Mouse (Mus musculus) embryonic facial prominence, embryonic 11.5 days (tissue): ENCODE measurements around the gene Crbn. TPM values are rescaled to one million over a fixed set of nuclear protein-coding genes. Genes with fewer than 3 reads are reported as not detected.

Experiments
- ATAC-seq: fragments of 200-750 bp; cut with Nextera tagmentation; replicated peaks from 2 replicates; pipeline ENCODE4 v1.8.0; 2017; ENCODE audit warnings: low read depth; ENCODE audit not compliant: insufficient number of reproducible peaks, low FRiP score, low TSS enrichment
- DNase-seq: peaks from one replicate; pipeline ENCODE4 v3.0.0-alpha.2; 2015; ENCODE audit warnings: low spot score
- H3K27ac ChIP-seq: fragments of 300-500 bp; sonication (generic); replicated peaks from 2 replicates; pipeline ENCODE4 v1.5.1; 2014; ENCODE audit warnings: mild to moderate bottlenecking, low read depth, low read length, control low read depth
- H3K27me3 ChIP-seq: fragments of 300-500 bp; sonication (generic); 2 replicates; pipeline ENCODE4 v1.6.1; 2014; ENCODE audit warnings: mild to moderate bottlenecking, low read length, moderate library complexity, mixed read lengths; ENCODE audit not compliant: control insufficient read depth, insufficient read depth
- H3K36me3 ChIP-seq: fragments of 300-500 bp; sonication (generic); replicated peaks from 2 replicates; pipeline ENCODE4 v1.6.1; 2014; ENCODE audit warnings: low read depth, mild to moderate bottlenecking, low read length, moderate library complexity, mixed read lengths; ENCODE audit not compliant: control insufficient read depth, insufficient read depth
- H3K4me1 ChIP-seq: fragments of 300-500 bp; sonication (generic); 2 replicates; pipeline ENCODE4 v1.6.1; 2014; ENCODE audit warnings: low read length, mixed read lengths; ENCODE audit not compliant: control insufficient read depth, insufficient read depth
- H3K4me2 ChIP-seq: fragments of 300-500 bp; sonication (generic); 2 replicates; pipeline ENCODE4 v1.6.1; 2014; ENCODE audit warnings: low read depth, mild to moderate bottlenecking, control low read depth, low read length, moderate library complexity
- H3K4me3 ChIP-seq: fragments of 300-500 bp; sonication (generic); 2 replicates; pipeline ENCODE4 v1.5.1; 2014; ENCODE audit warnings: low read depth, low read length, control low read depth
- H3K9ac ChIP-seq: fragments of 300-500 bp; sonication (generic); replicated peaks from 2 replicates; pipeline ENCODE4 v1.6.1; 2014; ENCODE audit warnings: mild to moderate bottlenecking, control low read depth, low read length
- H3K9me3 ChIP-seq: fragments of 300-500 bp; sonication (generic); replicated peaks from 2 replicates; pipeline ENCODE4 v1.6.1; 2016; ENCODE audit warnings: mild to moderate bottlenecking, low read length, inconsistent platforms, mixed read lengths; ENCODE audit not compliant: control insufficient read depth
- WGBS: fragments of 180-500 bp; shearing (Covaris S2); extraction: QIAGEN DNeasy Blood & Tissue Kit; methylation state at CpG from one replicate; pipeline ENCODE4 v1.1.7; 2014; 5-methylcytosine and 5-hydroxymethylcytosine counted together
- polyA plus RNA-seq: library from polyadenylated mRNA; unstranded; fragments of >200 nt; fragmentation: Nextera tagmentation; extraction: Ambion mirVana; gene quantifications from 2 replicates; pipeline ENCODE4 v1.2.1, GENCODE M21; 2014

The Crbn gene
- polyA plus RNA-seq, 1 experiment from 2014 or later, result 57.3 TPM

DNA sequence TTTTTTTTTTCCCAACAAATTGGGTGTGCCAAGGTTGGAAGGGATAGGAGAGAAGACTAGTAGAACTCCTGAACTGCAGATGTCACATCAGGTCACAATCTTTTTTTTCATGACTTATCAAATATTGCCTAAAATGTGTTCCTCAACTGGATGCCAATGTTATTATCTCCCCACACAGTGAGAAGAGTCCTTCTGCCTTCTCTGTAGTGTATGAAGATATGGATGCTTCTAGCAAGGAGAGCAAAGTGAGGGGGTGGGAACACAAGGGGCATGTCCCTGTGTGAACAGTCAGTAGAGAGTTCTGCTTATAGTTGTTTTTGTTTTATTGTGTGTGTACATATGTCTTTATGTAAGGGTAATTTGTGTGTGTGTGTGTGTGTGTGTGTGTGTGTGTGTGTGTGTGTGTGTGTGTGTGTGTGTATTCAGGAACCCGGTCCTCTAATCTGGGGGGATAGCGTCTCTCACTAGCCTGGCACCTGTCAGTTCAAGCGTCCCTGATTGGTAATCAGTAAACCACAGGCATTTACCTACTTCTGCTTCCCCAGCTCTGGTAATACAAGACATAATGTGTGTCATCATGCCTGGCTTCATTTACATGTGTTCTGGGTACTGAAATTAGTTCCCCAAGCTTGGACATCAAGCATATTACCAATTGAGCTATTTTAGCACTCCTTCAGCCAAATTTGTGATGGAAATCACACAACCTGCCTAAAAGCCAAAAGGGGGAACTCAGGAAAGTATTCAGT, 39.2 kb downstream of the Crbn start:
- Histone ChIP-seq H3K9me3 (no peaks in the 10 kb centered on the region), H3K27me3 (no peaks in the 10 kb centered on the region), H3K36me3 (no peaks in the 10 kb centered on the region), H3K27ac (no peak overlapping the region), H3K4me2 (no peak overlapping the region), H3K4me3 (no peak overlapping the region), H3K4me1 (no peaks in the 10 kb centered on the region), H3K9ac (no peak overlapping the region)
- DNase-seq (no peak), ATAC-seq (no peak)
- WGBS, result 93% methylated on average over 3 of the region's 3 CpGs

DNA sequence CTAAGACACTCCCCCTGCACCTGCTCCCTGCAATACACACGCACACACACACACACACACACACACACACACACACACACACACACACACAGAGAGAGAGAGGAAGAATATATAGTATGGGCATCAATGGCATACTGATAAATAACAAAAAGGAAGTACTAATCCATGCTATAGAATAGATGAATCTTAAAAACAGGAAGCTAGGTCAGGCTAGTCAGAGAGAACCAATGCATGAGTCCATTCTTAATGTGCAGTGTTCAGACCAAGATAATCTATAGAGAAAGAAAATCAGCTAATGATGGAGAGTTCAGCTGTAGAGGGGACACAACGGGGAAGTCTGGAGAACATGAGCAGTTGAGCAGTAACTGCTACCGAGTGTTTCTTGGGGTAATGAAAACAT, 41.6 kb downstream of the Crbn start:
- WGBS, result 89% methylated on average over 3 of the region's 3 CpGs
- ATAC-seq, result no peak
- no peak overlapping the region for H3K9ac ChIP-seq
- no peak overlapping the region for H3K27ac ChIP-seq
- no peaks in the 10 kb centered on the region for H3K9me3 ChIP-seq
- H3K4me2 ChIP-seq, result no peak overlapping the region
- H3K4me3 ChIP-seq, result no peak overlapping the region
- H3K27me3 ChIP-seq, result no peaks in the 10 kb centered on the region
- no peaks in the 10 kb centered on the region for H3K36me3 ChIP-seq
- no peaks in the 10 kb centered on the region for H3K4me1 ChIP-seq
- no peak for DNase-seq

DNA sequence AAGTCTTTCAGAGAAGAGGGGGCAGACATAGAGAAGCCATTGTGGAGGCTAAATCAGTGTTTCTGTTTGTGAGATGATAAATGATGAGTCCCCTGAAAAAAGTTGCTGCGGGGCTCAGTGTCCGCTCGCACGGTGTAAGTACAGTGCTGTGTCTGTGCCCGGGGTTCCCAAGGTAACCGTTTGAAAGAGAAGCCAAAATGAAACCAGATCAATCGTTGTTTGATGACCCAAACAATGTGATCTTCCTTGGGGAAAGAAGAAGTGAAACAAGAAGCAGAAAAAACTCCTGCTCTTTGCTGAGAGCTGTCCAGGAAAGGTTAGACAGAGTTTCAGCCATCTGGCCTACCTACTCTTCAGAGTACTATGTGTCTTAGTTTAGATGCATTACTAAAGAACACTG, 49.6 kb downstream of the Crbn start:
- H3K27me3 ChIP-seq, result no peaks in the 10 kb centered on the region
- H3K4me3 ChIP-seq, result no peak overlapping the region
- H3K9ac ChIP-seq, result no peak overlapping the region
- H3K9me3 ChIP-seq, result no peaks in the 10 kb centered on the region
- H3K36me3 ChIP-seq, result no peaks in the 10 kb centered on the region
- DNase-seq (no peak), ATAC-seq (no peak)
- no peak overlapping the region for H3K4me2 ChIP-seq
- H3K27ac ChIP-seq, result no peak overlapping the region
- 80% methylated on average over 7 of the region's 7 CpGs for WGBS
- H3K4me1 ChIP-seq, result no peaks in the 10 kb centered on the region

DNA sequence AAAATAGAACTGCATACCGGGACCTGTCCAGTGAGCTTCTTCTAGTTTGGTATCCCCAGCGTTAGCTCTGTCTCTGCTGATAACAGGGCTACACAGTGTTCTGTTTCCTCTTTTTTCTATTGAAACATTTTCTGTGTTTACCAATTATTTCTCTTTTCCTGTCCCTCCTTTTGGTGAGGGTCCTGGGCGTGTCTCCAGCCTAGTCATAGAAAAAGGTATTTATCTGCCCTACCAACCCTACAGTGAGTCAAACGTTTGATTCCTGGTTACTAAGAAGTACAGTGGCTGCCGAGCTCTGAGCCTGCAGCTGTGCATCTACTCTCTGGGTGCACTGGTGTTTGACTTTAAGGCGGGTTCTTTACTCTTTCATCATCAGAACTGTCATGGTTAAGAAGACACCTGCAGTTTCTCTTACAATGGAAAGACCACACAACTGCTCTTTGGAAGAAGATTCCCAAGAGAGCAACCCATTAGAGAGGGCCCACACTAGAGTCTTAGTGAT, 50.9 kb downstream of the Crbn start, which contains the start of gene Il5ra:
Gene Il5ra, minus strand, starts transcription at position 151 of the 502 bp plus-strand sequence.
- ATAC-seq (no peak), DNase-seq (no peak)
- no peak within 1 kb of the TSS for H3K4me3 ChIP-seq
- WGBS, result 77% methylated on average over 6 of the region's 6 CpGs
- no peaks in the 10 kb centered on the region for H3K9me3 ChIP-seq
- H3K36me3 ChIP-seq, result no peaks in the 10 kb centered on the region
- no peaks in the 10 kb centered on the region for H3K4me1 ChIP-seq
- no peaks in the 10 kb centered on the region for H3K27me3 ChIP-seq
- H3K27ac ChIP-seq, result no peak within 1 kb of the TSS
- H3K4me2 ChIP-seq, result no peak within 1 kb of the TSS
- H3K9ac ChIP-seq, result no peak within 1 kb of the TSS

DNA sequence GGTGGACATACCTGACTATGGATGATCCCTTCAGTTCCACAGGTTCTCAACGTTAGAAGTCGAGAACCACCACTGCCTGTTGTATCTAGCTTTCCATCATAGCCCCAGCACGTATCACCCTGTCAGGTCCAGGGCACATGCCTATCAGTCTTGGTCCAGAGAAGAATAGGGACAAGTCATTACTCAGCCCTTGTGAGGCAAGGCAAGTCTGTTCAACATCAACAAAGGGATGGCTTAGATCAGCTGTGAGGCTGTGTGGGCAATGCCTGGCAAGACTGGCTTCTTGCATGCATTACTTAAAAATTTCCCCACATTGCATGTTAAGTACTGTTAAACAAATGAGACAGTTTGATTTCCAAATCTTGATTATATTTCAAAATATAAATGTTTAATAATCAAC, 52.1 kb downstream of the Crbn start:
- H3K36me3 ChIP-seq, result no peaks in the 10 kb centered on the region
- no peak overlapping the region for H3K4me2 ChIP-seq
- DNase-seq, result no peak
- H3K9ac ChIP-seq, result no peak overlapping the region
- H3K27me3 ChIP-seq, result no peaks in the 10 kb centered on the region
- H3K4me1 ChIP-seq, result no peaks in the 10 kb centered on the region
- no peak overlapping the region for H3K4me3 ChIP-seq
- no peaks in the 10 kb centered on the region for H3K9me3 ChIP-seq
- no peak for ATAC-seq
- WGBS, result 80% methylated on average over 3 of the region's 3 CpGs
- H3K27ac ChIP-seq, result no peak overlapping the region

DNA sequence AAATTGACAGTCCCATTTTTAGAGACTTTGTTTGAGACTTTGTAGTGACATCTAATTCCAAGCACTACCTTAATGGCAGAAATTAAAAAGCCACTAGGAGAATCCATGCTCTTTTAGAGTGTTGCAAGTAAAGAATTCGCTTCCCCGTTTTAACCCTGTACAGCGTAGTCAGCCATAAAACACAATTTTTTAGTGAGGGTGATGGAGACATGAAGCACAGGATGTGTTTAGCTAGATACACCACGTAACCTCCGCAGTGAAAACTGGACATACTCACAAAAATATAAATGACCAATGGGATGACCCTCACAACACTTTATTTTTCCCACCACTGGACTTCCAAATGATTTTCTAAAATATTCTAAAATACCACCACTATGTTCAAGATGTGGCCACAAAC, 52.6 kb downstream of the Crbn start:
- H3K4me3 ChIP-seq, result no peak overlapping the region
- no peaks in the 10 kb centered on the region for H3K27me3 ChIP-seq
- ATAC-seq (no peak), DNase-seq (no peak)
- H3K4me2 ChIP-seq, result no peak overlapping the region
- 90% methylated on average over 5 of the region's 5 CpGs for WGBS
- no peak overlapping the region for H3K27ac ChIP-seq
- no peaks in the 10 kb centered on the region for H3K36me3 ChIP-seq
- H3K9me3 ChIP-seq, result no peaks in the 10 kb centered on the region
- no peaks in the 10 kb centered on the region for H3K4me1 ChIP-seq
- H3K9ac ChIP-seq, result no peak overlapping the region

DNA sequence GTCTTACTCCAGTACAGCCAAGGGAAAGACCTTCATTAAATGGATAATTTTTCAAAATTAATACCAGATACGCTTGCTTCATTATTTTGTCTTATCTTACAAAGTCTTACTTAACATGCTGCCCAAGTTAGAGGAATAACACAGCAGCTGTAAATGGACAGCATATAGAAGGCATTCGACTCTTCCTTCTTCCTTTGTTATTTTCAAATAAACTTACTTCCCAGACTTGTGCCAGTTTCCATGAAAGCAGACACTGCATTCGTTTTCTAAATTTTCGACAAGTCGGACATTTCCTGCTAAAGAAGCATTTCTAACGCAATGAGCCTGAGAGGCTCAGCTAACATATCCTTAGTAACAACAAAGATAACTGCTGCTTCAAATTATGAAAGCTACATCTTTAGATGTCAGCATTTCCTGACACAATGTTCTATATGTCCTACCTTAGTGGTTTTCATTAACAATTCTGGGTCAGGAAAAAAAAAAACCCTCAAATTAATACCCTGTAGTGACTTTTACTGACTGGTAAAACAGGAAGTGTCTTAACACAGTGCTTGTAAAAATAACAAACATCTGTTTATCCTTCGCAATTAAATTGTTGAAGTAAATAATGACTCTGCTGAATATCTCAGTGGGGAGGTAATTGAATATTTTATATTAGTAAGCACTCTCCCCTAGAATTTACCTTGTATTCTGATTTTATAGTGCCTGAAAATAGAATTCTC, 54.0 kb downstream of the Crbn start:
- Histone ChIP-seq H3K4me3 (no peak overlapping the region), H3K27me3 (no peaks in the 10 kb centered on the region), H3K4me2 (no peak overlapping the region), H3K9ac (no peak overlapping the region), H3K27ac (no peak overlapping the region), H3K4me1 (no peaks in the 10 kb centered on the region), H3K36me3 (no peaks in the 10 kb centered on the region), H3K9me3 (no peaks in the 10 kb centered on the region)
- no peak for ATAC-seq
- no peak for DNase-seq
- 72% methylated on average over 7 of the region's 7 CpGs for WGBS

DNA sequence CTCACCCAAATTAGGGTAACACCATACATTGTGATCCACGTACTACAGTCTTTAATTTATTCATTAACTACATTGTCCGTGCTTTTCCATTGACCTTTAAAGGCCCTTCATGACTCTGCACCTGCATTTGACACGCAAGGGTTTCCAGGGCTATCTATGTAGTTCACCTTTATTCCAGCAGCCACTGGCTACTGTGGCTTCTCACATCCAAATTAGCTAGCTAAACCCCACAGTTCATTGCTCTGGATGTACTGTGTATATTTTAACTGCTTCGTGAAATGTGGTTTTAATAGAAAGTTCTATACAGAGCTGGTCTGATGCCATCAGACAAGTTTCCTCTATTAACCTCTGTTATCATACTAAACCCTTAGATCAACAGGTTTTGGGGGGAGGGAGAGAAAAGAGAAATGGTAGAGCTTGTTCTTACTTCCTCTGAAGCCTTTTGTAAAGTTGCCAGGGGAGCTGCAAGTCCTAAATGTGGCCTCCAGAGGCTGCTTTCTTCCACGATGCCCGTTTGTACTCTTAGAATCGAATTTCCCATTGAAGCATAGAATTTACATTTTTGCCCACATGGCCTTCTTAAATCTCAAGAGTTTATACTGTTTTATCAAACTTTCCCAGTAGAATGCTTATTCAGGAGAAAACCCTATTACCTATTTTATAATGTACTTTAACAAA, 56.2 kb downstream of the Crbn start:
- Histone ChIP-seq H3K27ac (no peak overlapping the region), H3K4me3 (no peak overlapping the region), H3K36me3 (no peaks in the 10 kb centered on the region), H3K4me1 (no peaks in the 10 kb centered on the region), H3K27me3 (no peaks in the 10 kb centered on the region), H3K9ac (no peak overlapping the region), H3K4me2 (no peak overlapping the region), H3K9me3 (no peaks in the 10 kb centered on the region)
- 75% methylated on average over 7 of the region's 7 CpGs for WGBS
- ATAC-seq (no peak), DNase-seq (no peak)
